Mouse (Mus musculus) midbrain, embryonic 14.5 days (tissue): ENCODE results near the gene Skil. TPM values are rescaled to one million over a fixed set of nuclear protein-coding genes. Genes with fewer than 3 reads are reported as not detected.

ENCODE experiments used
- ATAC-seq: fragments of 200-750 bp; cut with Nextera tagmentation; 2 replicates; pipeline ENCODE4 v1.8.0; 2017; ENCODE audit warnings: moderate number of reproducible peaks, moderate library complexity; ENCODE audit not compliant: low FRiP score, low TSS enrichment
- DNase-seq: peaks from one replicate; pipeline ENCODE4 v3.0.0-alpha.2; 2015
- H3K27ac ChIP-seq: fragments of 300-500 bp; sonication (generic); replicated peaks from 2 replicates; pipeline ENCODE4 v1.5.1; 2014; ENCODE audit warnings: mild to moderate bottlenecking, low read depth, low read length, moderate library complexity
- H3K27me3 ChIP-seq: fragments of 300-500 bp; sonication (generic); 2 replicates; pipeline ENCODE4 v1.6.1; 2014; ENCODE audit warnings: low read length, control low read depth, mixed read lengths; ENCODE audit not compliant: control insufficient read depth, insufficient read depth
- H3K36me3 ChIP-seq: fragments of 300-500 bp; sonication (generic); 2 replicates; pipeline ENCODE4 v1.6.1; 2014; ENCODE audit warnings: low read length, control low read depth; ENCODE audit not compliant: control insufficient read depth, insufficient read depth
- H3K4me1 ChIP-seq: fragments of 300-500 bp; sonication (generic); 2 replicates; pipeline ENCODE4 v1.6.1; 2014; ENCODE audit warnings: mild to moderate bottlenecking, antibody characterized with exemption, low read length, control low read depth; ENCODE audit not compliant: control insufficient read depth, insufficient read depth
- H3K4me2 ChIP-seq: fragments of 300-500 bp; sonication (generic); 2 replicates; pipeline ENCODE4 v1.6.1; 2014; ENCODE audit warnings: mild to moderate bottlenecking, low read length, moderate library complexity
- H3K4me3 ChIP-seq: fragments of 300-500 bp; sonication (generic); replicated peaks from 2 replicates; pipeline ENCODE4 v1.5.1; 2014; ENCODE audit warnings: low read depth, low read length
- H3K9ac ChIP-seq: fragments of 300-500 bp; sonication (generic); replicated peaks from 2 replicates; pipeline ENCODE4 v1.6.1; 2014; ENCODE audit warnings: mild to moderate bottlenecking, low read length, moderate library complexity
- H3K9me3 ChIP-seq: fragments of 300-500 bp; sonication (generic); 2 replicates; pipeline ENCODE4 v1.6.1; 2016; ENCODE audit warnings: low read length, control low read depth, mixed read lengths; ENCODE audit not compliant: control insufficient read depth
- WGBS: fragments of 180-500 bp; shearing (Covaris S2); extraction: QIAGEN DNeasy Blood & Tissue Kit; methylation state at CpG from one replicate; pipeline ENCODE4 v1.1.7; 2014; 5-methylcytosine and 5-hydroxymethylcytosine counted together
- polyA plus RNA-seq: library from polyadenylated mRNA; unstranded; fragments of >200 nt; fragmentation: Nextera tagmentation; extraction: Ambion mirVana; gene quantifications from 2 replicates; pipeline ENCODE4 v1.2.1, GENCODE M21; 2014

Skil gene
- 35.0 and 42.4 TPM in 2 replicates for polyA plus RNA-seq

DNA sequence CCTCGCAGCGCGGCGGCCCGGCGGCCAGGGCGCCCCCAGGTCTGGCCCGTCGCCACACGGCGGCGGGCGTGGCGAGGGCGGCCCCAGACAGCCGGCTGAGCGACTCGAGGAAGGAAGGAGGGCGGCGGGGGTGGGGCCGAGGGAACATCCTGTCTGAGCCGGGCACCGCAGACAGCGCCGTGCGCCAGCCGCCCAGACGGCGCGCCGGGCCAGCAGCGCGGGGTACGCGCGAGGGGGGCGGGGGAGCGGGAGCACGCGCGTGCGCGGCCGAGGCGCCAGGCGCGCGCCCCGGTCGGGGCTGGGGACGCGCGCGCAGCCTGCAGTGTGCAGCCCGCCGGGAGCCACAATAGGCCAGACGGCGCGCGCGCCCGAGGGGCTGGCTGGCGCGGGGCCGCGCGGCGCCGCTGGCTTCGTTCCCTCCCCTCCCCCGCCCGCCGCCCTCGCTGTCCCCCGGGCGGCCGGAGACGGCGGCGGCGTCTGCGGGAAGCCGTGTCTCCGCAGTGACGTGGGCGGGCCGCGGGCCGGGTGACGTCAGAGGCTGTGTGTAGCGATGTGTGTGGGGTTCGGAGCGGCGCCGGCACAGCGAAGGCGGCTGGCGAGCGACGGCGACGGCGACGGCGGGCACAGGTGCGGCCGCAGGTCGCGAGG, at the start of gene Skil:
TSS of gene Skil (plus strand) at position 528 of the 648 bp plus-strand sequence.
- no peaks in the 10 kb centered on the region for H3K27me3 ChIP-seq
- under 1% methylated on average over 85 of the region's 109 CpGs for WGBS
- peak; percentile 93 for ATAC-seq

DNA sequence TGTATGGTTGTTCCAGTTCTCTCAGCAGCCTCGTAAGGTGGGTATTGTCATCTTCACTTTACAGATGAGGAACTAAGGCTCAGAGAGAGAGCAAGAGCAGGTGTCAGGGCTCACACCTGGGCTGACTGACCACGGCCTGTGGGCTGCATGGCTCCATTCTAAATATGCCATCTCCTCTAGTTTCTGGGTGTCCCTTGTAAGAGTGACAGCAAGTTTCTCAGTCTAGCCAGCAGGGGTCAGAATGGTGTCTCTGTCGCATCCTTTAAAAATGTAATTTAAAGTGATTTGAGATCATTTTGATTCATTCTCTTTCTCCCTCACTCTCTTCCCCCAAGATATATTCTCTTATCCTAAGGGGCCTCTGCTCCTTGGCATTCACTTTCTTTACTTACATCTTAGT, 47.6 kb upstream of the Skil start:
- Histone ChIP-seq H3K9me3 (no peaks in the 10 kb centered on the region), H3K9ac (no peak overlapping the region), H3K27ac (no peak overlapping the region), H3K4me2 (no peak overlapping the region), H3K36me3 (0 out of 2 replicates have a peak, but pooled peaks cover 21% of the 10 kb centered on the region), H3K27me3 (no peaks in the 10 kb centered on the region), H3K4me3 (no peak overlapping the region), H3K4me1 (no peaks in the 10 kb centered on the region)
- DNase-seq (peak; percentile 57), ATAC-seq (no peak)
- WGBS = 81% methylated on average over 3 of the region's 3 CpGs

More for the DNA sequence above, at the start of gene Skil:
- Histone ChIP-seq H3K36me3 (0 out of 2 replicates have a peak, but pooled peaks cover 8% of the 10 kb centered on the region), H3K9ac (peak within 1 kb of the TSS; percentile 89), H3K27ac (peak within 1 kb of the TSS; percentile 100), H3K4me2 (peak within 1 kb of the TSS; percentile 86), H3K9me3 (no peaks in the 10 kb centered on the region), H3K4me3 (peak within 1 kb of the TSS; percentile 97), H3K4me1 (peaks cover 37% of the 10 kb centered on the region)
- DNase-seq = peak; percentile 98

DNA sequence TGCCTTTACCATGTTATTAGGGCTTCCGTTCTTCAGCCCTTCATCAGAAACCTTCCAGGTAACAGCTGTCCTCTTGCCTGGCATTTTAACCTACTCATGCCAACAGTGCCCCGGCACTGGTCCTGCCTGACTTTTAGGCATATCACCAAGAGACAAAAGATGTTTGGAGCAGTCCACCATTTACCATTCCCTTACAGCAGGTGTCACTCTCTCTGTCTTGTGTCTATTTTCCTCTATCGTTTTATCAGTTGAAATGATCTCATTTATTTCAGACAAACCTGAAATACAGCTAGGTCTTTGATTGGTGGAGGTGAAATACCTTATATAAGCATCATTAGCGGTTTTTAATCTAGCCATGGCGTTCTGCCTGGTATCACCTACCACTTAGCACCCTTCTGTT, 45.8 kb upstream of the Skil start:
- Histone ChIP-seq H3K27me3 (no peaks in the 10 kb centered on the region), H3K9me3 (no peaks in the 10 kb centered on the region), H3K4me3 (no peak overlapping the region), H3K36me3 (0 out of 2 replicates have a peak, but pooled peaks cover 12% of the 10 kb centered on the region), H3K9ac (no peak overlapping the region), H3K4me2 (no peak overlapping the region), H3K4me1 (no peaks in the 10 kb centered on the region), H3K27ac (no peak overlapping the region)
- no peak for DNase-seq
- 92% methylated on average over 5 of the region's 5 CpGs for WGBS
- no peak for ATAC-seq

DNA sequence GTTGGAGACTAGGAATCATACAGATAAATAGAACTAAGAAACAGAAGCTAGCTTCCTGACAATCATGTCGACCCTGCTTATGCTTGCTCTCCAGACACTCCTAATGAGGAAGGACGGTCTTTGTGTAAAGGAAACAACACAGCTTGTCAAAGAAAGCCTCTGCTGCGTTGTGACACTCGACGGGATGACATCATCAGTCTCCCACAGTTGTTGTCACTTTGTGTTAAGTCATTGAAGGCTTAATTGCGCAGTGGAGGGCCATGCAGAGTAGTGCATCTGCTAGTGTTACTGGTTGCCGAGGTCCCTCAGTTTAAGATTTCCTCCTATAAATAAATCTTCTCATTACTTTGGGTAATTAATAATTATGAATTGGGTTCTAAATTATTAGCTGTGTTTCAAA, 44.5 kb upstream of the Skil start:
- no peak overlapping the region for H3K9ac ChIP-seq
- no peak overlapping the region for H3K4me2 ChIP-seq
- 0 out of 2 replicates have a peak, but pooled peaks cover 11% of the 10 kb centered on the region for H3K36me3 ChIP-seq
- H3K4me3 ChIP-seq = no peak overlapping the region
- WGBS = 39% methylated on average over 7 of the region's 7 CpGs
- no peaks in the 10 kb centered on the region for H3K9me3 ChIP-seq
- DNase-seq (peak; percentile 55), ATAC-seq (peak; percentile 60; the same call in 1 of the 2 replicates)
- H3K4me1 ChIP-seq = no peaks in the 10 kb centered on the region
- no peak overlapping the region for H3K27ac ChIP-seq
- no peaks in the 10 kb centered on the region for H3K27me3 ChIP-seq

DNA sequence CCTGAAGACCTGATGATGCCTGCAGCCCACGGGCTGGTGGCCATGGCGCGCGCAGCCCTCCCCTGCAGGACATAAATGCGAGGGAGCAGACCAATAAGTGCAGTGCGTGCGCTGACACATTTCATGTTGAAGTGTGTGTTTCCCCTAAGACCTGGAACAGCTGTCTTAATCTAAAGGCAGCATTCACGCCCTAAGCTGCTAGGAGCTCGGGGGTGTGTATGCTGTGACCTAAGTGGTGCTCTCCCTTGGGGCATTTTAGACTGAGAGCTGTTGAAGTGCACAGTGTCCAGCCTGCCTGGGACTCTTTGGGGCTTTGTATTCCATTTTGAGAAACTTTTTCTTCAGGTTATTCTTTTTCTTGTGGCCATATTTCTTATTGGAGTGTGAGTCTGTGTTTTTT, 43.1 kb upstream of the Skil start:
- no peak for ATAC-seq
- no peak overlapping the region for H3K27ac ChIP-seq
- 76% methylated on average over 9 of the region's 9 CpGs for WGBS
- H3K27me3 ChIP-seq = no peaks in the 10 kb centered on the region
- H3K4me1 ChIP-seq = no peaks in the 10 kb centered on the region
- no peak overlapping the region for H3K4me2 ChIP-seq
- H3K9me3 ChIP-seq = no peaks in the 10 kb centered on the region
- no peak overlapping the region for H3K9ac ChIP-seq
- H3K4me3 ChIP-seq = no peak overlapping the region
- no peak for DNase-seq
- H3K36me3 ChIP-seq = 0 out of 2 replicates have a peak, but pooled peaks cover 9% of the 10 kb centered on the region

DNA sequence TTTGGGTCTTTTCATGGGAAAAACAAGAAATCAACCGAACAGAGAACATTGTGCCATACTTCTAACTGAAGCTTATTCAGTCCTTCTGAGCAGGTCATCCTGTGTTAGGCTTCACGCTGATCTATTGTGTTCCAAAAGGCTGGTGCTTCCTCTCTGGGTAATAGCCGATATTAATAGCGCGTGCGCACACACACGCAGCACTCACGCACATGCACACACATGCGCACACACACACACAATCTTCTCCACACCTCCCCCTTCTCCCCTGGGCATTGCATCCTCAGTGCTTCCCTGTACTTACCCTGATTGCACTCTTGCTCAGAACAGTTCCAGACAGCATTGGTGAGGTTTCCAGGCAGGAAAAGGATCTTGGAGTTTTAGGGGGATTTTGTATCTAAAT, 41.7 kb upstream of the Skil start:
- Histone ChIP-seq H3K9ac (no peak overlapping the region), H3K9me3 (no peaks in the 10 kb centered on the region), H3K27me3 (no peaks in the 10 kb centered on the region), H3K4me1 (no peaks in the 10 kb centered on the region), H3K4me3 (no peak overlapping the region), H3K27ac (no peak overlapping the region), H3K4me2 (no peak overlapping the region), H3K36me3 (0 out of 2 replicates have a peak, but pooled peaks cover 8% of the 10 kb centered on the region)
- WGBS = 92% methylated on average over 9 of the region's 9 CpGs
- ATAC-seq (no peak), DNase-seq (no peak)

DNA sequence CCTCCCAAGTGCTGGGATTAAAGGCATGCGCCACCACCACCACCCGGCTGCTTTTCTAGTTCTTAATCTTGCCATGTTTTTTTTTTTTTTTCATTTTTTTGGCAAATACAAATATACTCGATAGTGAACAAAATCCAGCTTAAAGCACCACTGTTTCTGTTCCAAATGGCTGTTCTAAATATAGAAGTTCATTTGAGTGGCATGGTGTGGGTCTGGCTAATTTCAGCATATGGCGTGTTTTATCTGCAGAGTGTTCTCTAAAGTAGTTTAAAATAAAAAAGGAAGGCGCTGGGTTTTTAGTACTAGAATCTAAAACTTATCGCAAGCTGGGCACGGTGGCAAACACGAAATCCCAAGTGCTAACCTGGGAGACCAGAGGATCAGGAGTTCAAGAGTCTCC, 40.0 kb upstream of the Skil start:
- DNase-seq (no peak), ATAC-seq (no peak)
- Histone ChIP-seq H3K4me2 (no peak overlapping the region), H3K27me3 (no peaks in the 10 kb centered on the region), H3K27ac (no peak overlapping the region), H3K9ac (no peak overlapping the region), H3K4me3 (no peak overlapping the region), H3K4me1 (no peaks in the 10 kb centered on the region), H3K36me3 (0 out of 2 replicates have a peak, but pooled peaks cover 5% of the 10 kb centered on the region), H3K9me3 (no peaks in the 10 kb centered on the region)
- WGBS = 98% methylated on average over 8 of the region's 8 CpGs

DNA sequence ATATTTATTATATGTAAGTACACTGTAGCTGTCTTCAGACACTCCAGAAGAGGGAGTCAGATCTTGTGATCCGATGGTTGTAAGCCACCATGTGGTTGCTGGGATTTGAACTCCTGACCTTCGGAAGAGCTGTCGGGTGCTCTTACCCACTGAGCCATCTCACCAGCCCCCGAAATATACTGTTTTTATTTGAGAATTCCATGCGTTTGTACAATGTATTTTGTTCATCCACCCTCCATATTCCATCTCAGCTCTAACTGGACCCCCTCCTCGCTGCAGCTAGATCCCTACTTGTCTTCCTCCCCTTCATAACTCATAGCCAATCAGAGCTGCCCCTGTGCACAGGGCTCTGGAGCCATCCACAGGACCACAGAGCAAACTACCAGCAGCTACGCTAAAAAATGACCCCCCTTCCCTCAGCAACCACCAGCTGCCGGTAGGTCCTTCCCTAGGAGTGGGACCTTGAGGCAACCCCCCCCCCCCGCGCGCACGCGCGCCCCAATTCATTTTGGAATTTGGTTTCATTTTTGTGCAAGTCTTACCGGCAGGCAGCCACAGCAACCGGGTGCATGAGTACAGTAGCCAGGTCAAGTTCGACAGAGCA, 38.7 kb upstream of the Skil start:
- ATAC-seq (0 out of 2 replicates have a peak, but pooled peaks have one; percentile 7), DNase-seq (no peak)
- Histone ChIP-seq H3K4me1 (no peaks in the 10 kb centered on the region), H3K27me3 (no peaks in the 10 kb centered on the region), H3K4me3 (peak overlapping the region; percentile 24), H3K9ac (no peak overlapping the region), H3K4me2 (peak overlapping the region; percentile 47), H3K27ac (no peak overlapping the region), H3K36me3 (no peaks in the 10 kb centered on the region), H3K9me3 (no peaks in the 10 kb centered on the region)
- WGBS = 36% methylated on average over 17 of the region's 17 CpGs
